Mouse (Mus musculus): ENCODE measurements around the gene Adh1. TPM values are rescaled to one million over a fixed set of nuclear protein-coding genes. Genes with fewer than 3 reads are reported as not detected.

The Adh1 gene
- polyA plus RNA-seq, 1 experiment from 2014 or later: 3.2 TPM

DNA sequence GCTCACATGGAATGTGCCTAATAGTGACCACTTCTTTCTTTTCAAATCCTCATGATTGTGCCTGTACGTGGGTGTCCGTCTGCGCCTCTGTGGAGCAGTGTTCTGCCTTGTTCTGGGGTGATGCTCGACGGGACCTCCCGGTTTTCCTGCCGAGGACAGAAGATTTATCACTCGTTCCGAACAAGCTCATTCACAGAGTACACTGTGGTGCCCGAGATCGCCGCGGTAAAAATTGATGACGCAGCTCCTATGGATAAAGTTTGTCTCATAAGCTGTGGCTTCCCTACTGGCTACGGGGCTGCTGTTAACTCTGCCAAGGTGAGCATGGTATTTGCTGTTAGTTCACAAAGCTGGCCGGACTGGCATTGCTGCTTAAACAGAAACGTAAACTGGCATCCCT lies 64.2 kb downstream of the Adh1 start:
- Histone ChIP-seq H3K4me2 (no peak overlapping the region), H3K27me3 (replicated peaks) (no peaks in the 10 kb centered on the region), H3K9me3 (replicated peaks) (peaks cover 4% of the 10 kb centered on the region; the same call in 1 of the 2 replicates), H3K36me3 (no peaks in the 10 kb centered on the region), H3K9ac (replicated peaks) (no peak overlapping the region), H3K4me1 (no peaks in the 10 kb centered on the region), H3K27ac (replicated peaks) (no peak overlapping the region), H3K4me3 (replicated peaks) (no peak overlapping the region)
- ATAC-seq (ENCODE audit: low FRiP score): no peak
- WGBS: 78% methylated on average over 17 of the region's 17 CpGs

DNA sequence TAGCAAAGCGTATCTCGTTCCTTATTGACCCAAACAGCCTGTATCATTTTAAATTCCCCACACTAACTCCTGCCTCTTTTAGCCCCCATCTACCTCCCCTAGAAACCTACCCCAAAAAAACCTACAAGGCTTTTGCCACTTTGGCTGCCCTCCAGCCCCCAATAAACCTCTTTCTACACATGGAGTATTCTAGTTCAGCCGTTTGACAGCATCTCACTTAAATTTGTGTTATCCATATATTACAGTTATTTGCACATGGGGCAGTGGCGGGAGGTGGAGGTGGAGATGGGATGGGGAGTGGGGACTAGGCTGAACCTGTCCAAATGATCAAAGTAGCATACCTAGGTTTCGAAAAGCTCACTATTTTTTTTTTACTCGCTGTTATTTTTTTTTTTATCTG lies 64.7 kb downstream of the Adh1 start:
- no peak overlapping the region for H3K9ac ChIP-seq (replicated peaks)
- no peak overlapping the region for H3K4me3 ChIP-seq (replicated peaks)
- H3K27me3 ChIP-seq (replicated peaks): no peaks in the 10 kb centered on the region
- 93% methylated on average over 6 of the region's 6 CpGs for WGBS
- H3K27ac ChIP-seq (replicated peaks): no peak overlapping the region
- no peaks in the 10 kb centered on the region for H3K36me3 ChIP-seq
- H3K9me3 ChIP-seq (replicated peaks): peaks cover 4% of the 10 kb centered on the region; the same call in 1 of the 2 replicates
- ATAC-seq (ENCODE audit: low FRiP score): no peak
- H3K4me2 ChIP-seq: no peak overlapping the region
- no peaks in the 10 kb centered on the region for H3K4me1 ChIP-seq

DNA sequence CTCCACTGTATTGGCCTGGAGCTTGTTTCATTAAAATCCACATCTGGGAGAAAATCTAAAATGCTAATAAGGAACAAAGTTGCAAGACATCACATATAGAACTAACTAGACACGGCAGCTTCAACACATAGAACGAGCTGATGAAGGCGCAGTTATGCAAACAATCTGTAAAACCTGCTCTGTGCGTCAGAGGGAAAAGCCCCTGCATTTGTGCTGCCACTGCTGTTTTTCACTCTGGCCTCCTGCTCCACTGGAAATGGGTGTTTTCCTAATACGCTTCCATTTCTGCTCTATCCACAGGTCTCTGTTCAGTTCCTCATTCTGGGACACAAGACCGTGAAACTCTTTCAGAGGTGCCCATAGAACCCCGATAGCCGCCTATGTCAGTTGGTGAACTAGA lies 73.1 kb downstream of the Adh1 start:
- H3K27me3 ChIP-seq (replicated peaks): no peaks in the 10 kb centered on the region
- H3K4me3 ChIP-seq (replicated peaks): no peak overlapping the region
- WGBS: 90% methylated on average over 8 of the region's 8 CpGs
- ATAC-seq (ENCODE audit: low FRiP score): no peak
- H3K4me1 ChIP-seq: no peaks in the 10 kb centered on the region
- H3K36me3 ChIP-seq: no peaks in the 10 kb centered on the region
- H3K27ac ChIP-seq (replicated peaks): no peak overlapping the region
- H3K4me2 ChIP-seq: no peak overlapping the region
- H3K9me3 ChIP-seq (replicated peaks): no peaks in the 10 kb centered on the region
- no peak overlapping the region for H3K9ac ChIP-seq (replicated peaks)

DNA sequence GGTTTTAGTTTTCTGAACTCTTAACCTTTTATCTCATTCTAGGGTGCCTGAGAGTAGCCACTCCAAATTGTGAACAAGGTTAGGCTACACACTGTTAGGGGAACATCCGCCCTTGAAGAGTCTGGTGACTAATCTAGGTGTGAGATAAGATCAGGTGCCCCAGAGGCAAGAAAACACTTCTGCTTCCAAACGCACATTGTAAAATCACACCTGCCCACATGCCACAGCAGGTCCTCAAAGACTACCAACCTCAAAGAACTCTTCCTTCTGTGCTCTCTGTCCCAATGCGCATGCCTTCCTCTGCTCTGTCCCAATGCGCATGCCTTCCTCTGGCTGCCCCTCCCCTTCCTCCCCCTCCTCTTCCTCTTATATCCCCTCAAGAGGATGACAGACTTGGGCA lies 73.5 kb downstream of the Adh1 start:
- no peaks in the 10 kb centered on the region for H3K27me3 ChIP-seq (replicated peaks)
- H3K36me3 ChIP-seq: no peaks in the 10 kb centered on the region
- no peak overlapping the region for H3K27ac ChIP-seq (replicated peaks)
- no peak overlapping the region for H3K4me3 ChIP-seq (replicated peaks)
- no peaks in the 10 kb centered on the region for H3K9me3 ChIP-seq (replicated peaks)
- H3K4me2 ChIP-seq: no peak overlapping the region
- ATAC-seq (ENCODE audit: low FRiP score): no peak
- no peaks in the 10 kb centered on the region for H3K4me1 ChIP-seq
- WGBS: 87% methylated on average over 4 of the region's 4 CpGs
- H3K9ac ChIP-seq (replicated peaks): no peak overlapping the region

DNA sequence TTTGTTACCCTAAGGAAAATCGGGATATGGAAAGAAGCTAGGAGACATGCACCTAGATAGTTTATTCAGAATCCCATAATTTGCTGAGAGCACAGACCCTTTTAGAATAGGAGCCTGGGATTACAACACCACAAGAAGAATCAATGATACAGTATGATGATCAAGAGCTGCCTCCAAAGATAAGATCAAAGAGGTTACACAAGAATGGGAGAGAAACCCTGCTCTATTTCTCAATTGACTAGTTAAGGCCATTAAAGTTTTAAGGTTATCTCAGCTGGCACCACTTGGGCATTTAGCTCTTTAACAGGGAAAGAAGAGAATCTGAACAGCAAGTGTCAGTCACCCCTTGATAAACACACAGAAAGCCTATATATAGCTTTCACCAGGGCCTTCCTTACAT lies 74.8 kb downstream of the Adh1 start:
- Histone ChIP-seq H3K4me1 (no peaks in the 10 kb centered on the region), H3K4me3 (replicated peaks) (no peak overlapping the region), H3K27me3 (replicated peaks) (no peaks in the 10 kb centered on the region), H3K4me2 (no peak overlapping the region), H3K36me3 (no peaks in the 10 kb centered on the region), H3K9me3 (replicated peaks) (no peaks in the 10 kb centered on the region), H3K27ac (replicated peaks) (no peak overlapping the region), H3K9ac (replicated peaks) (no peak overlapping the region)
- 98% methylated on average over 1 of the region's 1 CpGs for WGBS
- ATAC-seq (ENCODE audit: low FRiP score): no peak

DNA sequence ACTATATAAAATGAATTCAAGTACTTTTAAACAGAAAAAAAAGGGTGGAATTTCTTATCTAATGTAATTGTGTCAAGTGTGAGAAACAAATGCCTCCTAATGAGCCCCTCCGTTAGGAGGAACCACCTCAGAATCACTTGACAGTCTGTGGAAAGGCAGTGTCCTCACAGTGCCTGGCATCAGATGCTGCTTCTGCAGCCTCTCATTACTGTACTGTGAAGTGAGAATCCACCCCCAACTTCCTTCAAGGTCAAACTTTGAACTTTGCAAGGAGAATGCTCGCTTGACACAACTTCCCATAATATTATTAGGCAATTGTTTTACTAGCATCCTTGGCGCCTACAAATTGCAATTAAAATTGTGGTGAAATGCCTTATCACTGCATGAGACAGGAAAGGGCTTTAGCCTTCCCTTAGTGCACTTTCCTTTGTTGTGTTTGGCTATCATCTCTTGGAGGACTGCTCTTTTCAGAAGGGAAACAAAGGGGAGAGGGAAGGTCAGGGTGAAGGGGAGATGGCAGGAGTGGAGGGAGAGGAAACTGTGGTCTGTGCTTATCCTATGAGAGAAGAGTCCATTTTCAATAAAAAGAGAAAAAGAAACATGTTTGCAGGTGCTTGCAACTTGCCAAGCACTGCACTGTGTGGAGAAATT lies 75.4 kb downstream of the Adh1 start:
- Histone ChIP-seq H3K9ac (replicated peaks) (no peak overlapping the region), H3K4me3 (replicated peaks) (no peak overlapping the region), H3K27ac (replicated peaks) (no peak overlapping the region), H3K9me3 (replicated peaks) (no peaks in the 10 kb centered on the region), H3K4me1 (no peaks in the 10 kb centered on the region), H3K27me3 (replicated peaks) (no peaks in the 10 kb centered on the region), H3K4me2 (no peak overlapping the region), H3K36me3 (no peaks in the 10 kb centered on the region)
- no peak for ATAC-seq (ENCODE audit: low FRiP score)
- WGBS: 62% methylated on average over 3 of the region's 3 CpGs

Other genes with a start within 250 kb of the Adh1 start
- 0.23 and 0.31 TPM in 2 replicates for gene 1110002E22Rik, start 195.9 kb upstream of the Adh1 start, polyA plus RNA-seq (2015; fragmentation: Nextera tagmentation; extraction: Ambion mirVana)
- gene Gm5105, start 193.6 kb upstream of the Adh1 start, polyA plus RNA-seq (2015; fragmentation: Nextera tagmentation; extraction: Ambion mirVana): 0.10 and 0.23 TPM in 2 replicates
- gene Trmt10a, start 117.5 kb upstream of the Adh1 start, polyA plus RNA-seq (2015; fragmentation: Nextera tagmentation; extraction: Ambion mirVana): 8.4 and 9.4 TPM in 2 replicates
- 8.5 and 9.4 TPM in 2 replicates for gene Mttp, start 116.0 kb upstream of the Adh1 start, polyA plus RNA-seq (2015; fragmentation: Nextera tagmentation; extraction: Ambion mirVana)
- gene 4930579F01Rik, start 67.2 kb upstream of the Adh1 start, polyA plus RNA-seq (2015; fragmentation: Nextera tagmentation; extraction: Ambion mirVana): not detected in 2 replicates
- 0.44 and 0.66 TPM in 2 replicates for gene Adh7, start 43.2 kb upstream of the Adh1 start, polyA plus RNA-seq (2015; fragmentation: Nextera tagmentation; extraction: Ambion mirVana)
- gene Adh6a, start 52.3 kb downstream of the Adh1 start, polyA plus RNA-seq (2015; fragmentation: Nextera tagmentation; extraction: Ambion mirVana): 0.12 TPM in 1 of 2 replicates, not detected in the other
- 0.31 and 0.55 TPM in 2 replicates for gene Adh6b, start 80.8 kb downstream of the Adh1 start, polyA plus RNA-seq (2015; fragmentation: Nextera tagmentation; extraction: Ambion mirVana)
- gene Adh4, start 154.5 kb downstream of the Adh1 start, polyA plus RNA-seq (2015; fragmentation: Nextera tagmentation; extraction: Ambion mirVana): not detected in 2 replicates
- 179 and 188 TPM in 2 replicates for gene Adh5, start 182.1 kb downstream of the Adh1 start, polyA plus RNA-seq (2015; fragmentation: Nextera tagmentation; extraction: Ambion mirVana)
- 47.0 and 47.5 TPM in 2 replicates for gene Metap1, start 228.5 kb downstream of the Adh1 start, polyA plus RNA-seq (2015; fragmentation: Nextera tagmentation; extraction: Ambion mirVana)

All from neural tube, embryonic 15.5 days (tissue).